Mouse (Mus musculus) limb, embryonic 10.5 days (tissue): Measurements from ENCODE around the gene G6pc2. TPM values are rescaled to one million over a fixed set of nuclear protein-coding genes. Genes with fewer than 3 reads are reported as not detected.

Source experiments
- DNase-seq: peaks from one replicate; pipeline ENCODE4 v3.0.0-alpha.2; 2017; ENCODE audit warnings: low spot score
- H3K27ac ChIP-seq: fragments of 300-500 bp; sonication (generic); 2 replicates; pipeline ENCODE4 v1.5.1; 2016; ENCODE audit warnings: mild to moderate bottlenecking
- H3K27me3 ChIP-seq: fragments of 300-500 bp; sonication (generic); 2 replicates; pipeline ENCODE4 v1.6.1; 2016; ENCODE audit warnings: low read depth, mild to moderate bottlenecking; ENCODE audit not compliant: poor library complexity, severe bottlenecking
- H3K36me3 ChIP-seq: fragments of 300-500 bp; sonication (generic); 2 replicates; pipeline ENCODE4 v1.6.1; 2016; ENCODE audit warnings: mild to moderate bottlenecking, moderate library complexity
- H3K4me1 ChIP-seq: fragments of 300-500 bp; sonication (generic); 2 replicates; pipeline ENCODE4 v1.6.1; 2016
- H3K4me3 ChIP-seq: fragments of 300-500 bp; sonication (generic); 2 replicates; pipeline ENCODE4 v1.5.1; 2016; ENCODE audit warnings: mild to moderate bottlenecking, moderate library complexity
- H3K9me3 ChIP-seq: fragments of 300-500 bp; sonication (generic); replicated peaks from 2 replicates; pipeline ENCODE4 v1.6.1; 2016; ENCODE audit warnings: mild to moderate bottlenecking
- WGBS: fragments of 180-500 bp; shearing (Covaris S2); methylation state at CpG from one replicate; pipeline ENCODE4 v1.1.7; 2016; 5-methylcytosine and 5-hydroxymethylcytosine counted together
- polyA plus RNA-seq: library from polyadenylated mRNA; unstranded; fragments of >200 nt; fragmentation: Nextera tagmentation; extraction: Ambion mirVana; gene quantifications from 2 replicates; pipeline ENCODE4 v1.2.1, GENCODE M21; 2016

G6pc2 gene
- polyA plus RNA-seq, 1 experiment from 2014 or later, result 0.41 TPM

- Histone ChIP-seq H3K4me3 (no peak overlapping the region), H3K9me3 (no peaks in the 10 kb centered on the region), H3K4me1 (0 out of 2 replicates have a peak, but pooled peaks cover 3% of the 10 kb centered on the region), H3K27me3 (no peaks in the 10 kb centered on the region), H3K27ac (no peak overlapping the region), H3K36me3 (no peaks in the 10 kb centered on the region)
- 80% methylated on average over 10 of the region's 10 CpGs for WGBS
- DNase-seq, result no peak
Measured at GRCm38 (mm10) chr2:69212652-69213051, 1.8 kb downstream of the G6pc2 start.

- no peak for DNase-seq
- Histone ChIP-seq H3K36me3 (no peaks in the 10 kb centered on the region), H3K27ac (no peak overlapping the region), H3K27me3 (no peaks in the 10 kb centered on the region), H3K9me3 (no peaks in the 10 kb centered on the region), H3K4me3 (no peak overlapping the region), H3K4me1 (0 out of 2 replicates have a peak, but pooled peaks cover 3% of the 10 kb centered on the region)
- 86% methylated on average over 7 of the region's 7 CpGs for WGBS
Measured at GRCm38 (mm10) chr2:69215242-69215641, 4.4 kb downstream of the G6pc2 start.

GRCm38 (mm10) chr2:69221868-69222416, 11.1 kb downstream of the G6pc2 start:
- H3K27me3 ChIP-seq, result no peaks in the 10 kb centered on the region
- H3K27ac ChIP-seq, result no peak overlapping the region
- H3K4me1 ChIP-seq, result no peaks in the 10 kb centered on the region
- 72% methylated on average over 5 of the region's 5 CpGs for WGBS
- no peak overlapping the region for H3K4me3 ChIP-seq
- H3K36me3 ChIP-seq, result no peaks in the 10 kb centered on the region
- H3K9me3 ChIP-seq, result no peaks in the 10 kb centered on the region
- no peak for DNase-seq

GRCm38 (mm10) chr2:69222815-69223214, 11.9 kb downstream of the G6pc2 start:
- Histone ChIP-seq H3K27me3 (no peaks in the 10 kb centered on the region), H3K36me3 (no peaks in the 10 kb centered on the region), H3K9me3 (no peaks in the 10 kb centered on the region), H3K27ac (no peak overlapping the region), H3K4me1 (no peaks in the 10 kb centered on the region), H3K4me3 (no peak overlapping the region)
- no peak for DNase-seq
- WGBS, result 88% methylated on average over 10 of the region's 10 CpGs

GRCm38 (mm10) chr2:69224724-69225123, 13.9 kb downstream of the G6pc2 start:
- no peaks in the 10 kb centered on the region for H3K4me1 ChIP-seq
- H3K27ac ChIP-seq, result no peak overlapping the region
- H3K36me3 ChIP-seq, result no peaks in the 10 kb centered on the region
- no peaks in the 10 kb centered on the region for H3K9me3 ChIP-seq
- no peak overlapping the region for H3K4me3 ChIP-seq
- DNase-seq, result no peak
- 71% methylated on average over 2 of the region's 2 CpGs for WGBS
- H3K27me3 ChIP-seq, result no peaks in the 10 kb centered on the region

- WGBS, result 93% methylated on average over 9 of the region's 9 CpGs
- DNase-seq, result no peak
- Histone ChIP-seq H3K9me3 (no peaks in the 10 kb centered on the region), H3K4me3 (no peak overlapping the region), H3K27ac (no peak overlapping the region), H3K4me1 (no peaks in the 10 kb centered on the region), H3K36me3 (no peaks in the 10 kb centered on the region), H3K27me3 (no peaks in the 10 kb centered on the region)
Measured at GRCm38 (mm10) chr2:69226876-69227275, 16.0 kb downstream of the G6pc2 start.

GRCm38 (mm10) chr2:69228635-69229034, 17.8 kb downstream of the G6pc2 start:
- no peaks in the 10 kb centered on the region for H3K9me3 ChIP-seq
- H3K27ac ChIP-seq, result no peak overlapping the region
- no peak for DNase-seq
- H3K36me3 ChIP-seq, result no peaks in the 10 kb centered on the region
- H3K4me1 ChIP-seq, result no peaks in the 10 kb centered on the region
- H3K27me3 ChIP-seq, result no peaks in the 10 kb centered on the region
- H3K4me3 ChIP-seq, result no peak overlapping the region
- 90% methylated on average over 6 of the region's 6 CpGs for WGBS

- DNase-seq, result no peak
- H3K4me3 ChIP-seq, result no peak overlapping the region
- no peaks in the 10 kb centered on the region for H3K9me3 ChIP-seq
- no peak overlapping the region for H3K27ac ChIP-seq
- 96% methylated on average over 2 of the region's 2 CpGs for WGBS
- H3K36me3 ChIP-seq, result no peaks in the 10 kb centered on the region
- H3K4me1 ChIP-seq, result no peaks in the 10 kb centered on the region
- no peaks in the 10 kb centered on the region for H3K27me3 ChIP-seq
Measured at GRCm38 (mm10) chr2:69230137-69230536, 19.3 kb downstream of the G6pc2 start.

GRCm38 (mm10) chr2:69232101-69232500, 21.2 kb downstream of the G6pc2 start:
- no peak overlapping the region for H3K27ac ChIP-seq

GRCm38 (mm10) chr2:69234976-69235678, 24.3 kb downstream of the G6pc2 start:
- no peak overlapping the region for H3K27ac ChIP-seq
- H3K36me3 ChIP-seq, result no peaks in the 10 kb centered on the region
- no peaks in the 10 kb centered on the region for H3K4me1 ChIP-seq
- no peak overlapping the region for H3K4me3 ChIP-seq
- H3K27me3 ChIP-seq, result no peaks in the 10 kb centered on the region
- no peaks in the 10 kb centered on the region for H3K9me3 ChIP-seq
- DNase-seq, result no peak
- 90% methylated on average over 5 of the region's 5 CpGs for WGBS

More at GRCm38 (mm10) chr2:69232101-69232500, 21.2 kb downstream of the G6pc2 start:
- Histone ChIP-seq H3K36me3 (no peaks in the 10 kb centered on the region), H3K9me3 (no peaks in the 10 kb centered on the region), H3K27me3 (no peaks in the 10 kb centered on the region), H3K4me3 (no peak overlapping the region), H3K4me1 (no peaks in the 10 kb centered on the region)
- DNase-seq, result no peak

GRCm38 (mm10) chr2:69239315-69239714, 28.4 kb downstream of the G6pc2 start:
- WGBS, result 83% methylated on average over 9 of the region's 9 CpGs

GRCm38 (mm10) chr2:69244924-69245323, 34.1 kb downstream of the G6pc2 start:
- WGBS, result 62% methylated on average over 2 of the region's 2 CpGs
- H3K27me3 ChIP-seq, result no peaks in the 10 kb centered on the region
- no peak for DNase-seq

More at GRCm38 (mm10) chr2:69239315-69239714, 28.4 kb downstream of the G6pc2 start:
- no peak overlapping the region for H3K4me3 ChIP-seq
- H3K27me3 ChIP-seq, result no peaks in the 10 kb centered on the region
- H3K27ac ChIP-seq, result no peak overlapping the region
- H3K4me1 ChIP-seq, result no peaks in the 10 kb centered on the region
- no peaks in the 10 kb centered on the region for H3K36me3 ChIP-seq
- H3K9me3 ChIP-seq, result no peaks in the 10 kb centered on the region
- no peak for DNase-seq

GRCm38 (mm10) chr2:69247081-69247480, 36.2 kb downstream of the G6pc2 start:
- WGBS, result 92% methylated on average over 1 of the region's 1 CpGs
- Histone ChIP-seq H3K4me1 (no peaks in the 10 kb centered on the region), H3K27me3 (no peaks in the 10 kb centered on the region), H3K4me3 (no peak overlapping the region), H3K27ac (no peak overlapping the region), H3K9me3 (no peaks in the 10 kb centered on the region), H3K36me3 (no peaks in the 10 kb centered on the region)
- no peak for DNase-seq

More at GRCm38 (mm10) chr2:69244924-69245323, 34.1 kb downstream of the G6pc2 start:
- Histone ChIP-seq H3K9me3 (no peaks in the 10 kb centered on the region), H3K4me3 (no peak overlapping the region), H3K27ac (no peak overlapping the region), H3K4me1 (no peaks in the 10 kb centered on the region), H3K36me3 (no peaks in the 10 kb centered on the region)
